ENCODE assay signal across 22 mouse cellular contexts in genomic region chr17:5188400-5188799, GRCm38 (mm10).
DNase-seq lines count a peak whose midpoint lies in the region; ATAC-seq and TF ChIP-seq lines count a peak whose summit lies in the region.
"Had no signal": no experiment of that assay in that cellular context is flagged by ENCODE, and none has a peak within 500 bp of the region (broad histone marks: within the 10 kb centered on the region; RNA-seq: fewer than 3 reads in every experiment).

No protein-coding gene starts in this region.

- TF ChIP-seq POLR2A in CH12.LX (IDR thresholded peaks at IDR 0.05; ENCODE audit: low read depth, low read length): no peak

- no peak for DNase-seq in kidney, postnatal 0 days (ENCODE audit: low spot score)
- DNase-seq in kidney, adult 8-10 months: no peak
- DNase-seq in lung, postnatal 36 days: no peak
- no peak for DNase-seq in CH12.LX (ENCODE audit: extremely low read depth)
- no peak for DNase-seq in cerebellum, adult 18-20 months
- DNase-seq: adrenal gland, postnatal 25 days; cerebellum, adult 11 months; cerebellum, postnatal 25 days; embryo, embryonic 11 days; gastrocnemius, postnatal 14 days; layer of hippocampus, postnatal 36 days; lung, postnatal 14 days; right cerebral cortex, postnatal 14 days; spleen, adult 18-20 months had no signal

- peak overlapping the region; percentile 36; the same call in 1 of the 2 replicates for H3K27ac ChIP-seq in forebrain, embryonic 12.5 days
- no peak overlapping the region for H3K27ac ChIP-seq in forebrain, embryonic 15.5 days (replicated peaks)
- H3K27ac ChIP-seq in kidney, postnatal 0 days: 0 out of 2 replicates have a peak overlapping the region, but pooled peaks have one; percentile 1
- H3K27ac ChIP-seq in lung, embryonic 15.5 days: peak overlapping the region; percentile 34; the same call in 1 of the 2 replicates
- no peak overlapping the region for H3K27ac ChIP-seq in CH12.LX (ENCODE audit: insufficient read depth, low read depth)
- H3K27ac ChIP-seq: forebrain, embryonic 13.5 days; intestine, embryonic 15.5 days; kidney, embryonic 15.5 days had no signal

- WGBS in forebrain, embryonic 12.5 days: 69% methylated on average over 7 of the region's 7 CpGs
- 79% methylated on average over 7 of the region's 7 CpGs for WGBS in forebrain, embryonic 15.5 days
- WGBS in kidney, postnatal 0 days: 81% methylated on average over 7 of the region's 7 CpGs
- 69% methylated on average over 7 of the region's 7 CpGs for WGBS in lung, embryonic 15.5 days

- no peaks in the 10 kb centered on the region for H3K9me3 ChIP-seq in forebrain, embryonic 12.5 days
- no peaks in the 10 kb centered on the region for H3K9me3 ChIP-seq in forebrain, embryonic 15.5 days
- H3K9me3 ChIP-seq in kidney, postnatal 0 days (replicated peaks; ENCODE audit: low read length): no peaks in the 10 kb centered on the region
- no peaks in the 10 kb centered on the region for H3K9me3 ChIP-seq in lung, embryonic 15.5 days
- no peaks in the 10 kb centered on the region for H3K9me3 ChIP-seq in CH12.LX (replicated peaks; ENCODE audit: low read length)
- H3K9me3 ChIP-seq: forebrain, embryonic 13.5 days; heart, embryonic 15.5 days; intestine, embryonic 15.5 days; kidney, embryonic 15.5 days had no signal

- H3K79me2 ChIP-seq in CH12.LX (replicated peaks; ENCODE audit: control insufficient read depth, extremely low read depth, insufficient read depth, poor library complexity, severe bottlenecking): no peaks in the 10 kb centered on the region

- no peaks in the 10 kb centered on the region for H3K27me3 ChIP-seq in forebrain, embryonic 12.5 days
- H3K27me3 ChIP-seq in forebrain, embryonic 15.5 days: no peaks in the 10 kb centered on the region
- no peaks in the 10 kb centered on the region for H3K27me3 ChIP-seq in kidney, postnatal 0 days (ENCODE audit: insufficient read depth, low read length)
- no peaks in the 10 kb centered on the region for H3K27me3 ChIP-seq in lung, embryonic 15.5 days
- H3K27me3 ChIP-seq in CH12.LX (replicated peaks): no peaks in the 10 kb centered on the region
- H3K27me3 ChIP-seq: forebrain, embryonic 13.5 days; heart, embryonic 15.5 days; intestine, embryonic 15.5 days; kidney, embryonic 15.5 days had no signal

- ATAC-seq in forebrain, embryonic 12.5 days (ENCODE audit: low FRiP score): no peak
- no peak for ATAC-seq in forebrain, embryonic 15.5 days (replicated peaks)
- ATAC-seq in kidney, postnatal 0 days (replicated peaks; ENCODE audit: low FRiP score, low read depth): no peak
- ATAC-seq in lung, embryonic 15.5 days (ENCODE audit: borderline replicate concordance, extremely low read depth, low FRiP score, low TSS enrichment): no peak
- ATAC-seq: forebrain, embryonic 13.5 days; intestine, embryonic 15.5 days had no signal

- TF ChIP-seq RAD21 in CH12.LX (IDR thresholded peaks at IDR 0.05; ENCODE audit: low read depth, low read length): no peak

- H3K4me2 ChIP-seq in forebrain, embryonic 12.5 days: no peak overlapping the region
- H3K4me2 ChIP-seq in forebrain, embryonic 15.5 days (replicated peaks): no peak overlapping the region
- H3K4me2 ChIP-seq in kidney, postnatal 0 days (ENCODE audit: low read length): no peak overlapping the region
- H3K4me2 ChIP-seq in lung, embryonic 15.5 days: no peak overlapping the region
- H3K4me2 ChIP-seq in CH12.LX (ENCODE audit: insufficient read depth, low read depth, poor library complexity, severe bottlenecking): no peak overlapping the region
- H3K4me2 ChIP-seq: intestine, embryonic 15.5 days; midbrain, embryonic 11.5 days had no signal

- H3K36me3 ChIP-seq in forebrain, embryonic 12.5 days (replicated peaks): no peaks in the 10 kb centered on the region
- no peaks in the 10 kb centered on the region for H3K36me3 ChIP-seq in forebrain, embryonic 15.5 days
- no peaks in the 10 kb centered on the region for H3K36me3 ChIP-seq in kidney, postnatal 0 days (ENCODE audit: insufficient read depth, low read length)
- H3K36me3 ChIP-seq in lung, embryonic 15.5 days: no peaks in the 10 kb centered on the region
- H3K36me3 ChIP-seq in CH12.LX (replicated peaks in 1 of 2; ENCODE audit: control insufficient read depth in 1 of 2, insufficient read depth in 1 of 2, low read length in 1 of 2): peaks cover 0 to 3% of the 10 kb centered on the region in 2 experiments
- H3K36me3 ChIP-seq: heart, embryonic 15.5 days; intestine, embryonic 15.5 days; kidney, embryonic 15.5 days had no signal

- dilution Hi-C loops in CH12.LX (cut with MboI; ENCODE audit: extremely low pct_ligation_motif_present, extremely low pct_unique_long_range_greater_than_20kb, low sequenced_read_pairs): no loop called here

- peaks cover 36% of the 10 kb centered on the region for H3K4me1 ChIP-seq in forebrain, embryonic 12.5 days
- peaks cover 19% of the 10 kb centered on the region for H3K4me1 ChIP-seq in forebrain, embryonic 15.5 days
- H3K4me1 ChIP-seq in kidney, postnatal 0 days (replicated peaks; ENCODE audit: insufficient read depth, low read length): no peaks in the 10 kb centered on the region
- peaks cover 3% of the 10 kb centered on the region; the same call in 1 of the 2 replicates for H3K4me1 ChIP-seq in lung, embryonic 15.5 days
- peaks cover 27 to 81% of the 10 kb centered on the region in 2 experiments for H3K4me1 ChIP-seq in CH12.LX (ENCODE audit: control insufficient read depth in 1 of 2, insufficient read depth in 2 of 2)

- in situ Hi-C loops in CH12.LX (cut with MboI; ENCODE audit: low pct_ligation_motif_present, low pct_unique_long_range_greater_than_20kb, low sequenced_read_pairs): no loop called here

- H3K9ac ChIP-seq in forebrain, embryonic 12.5 days: no peak overlapping the region
- H3K9ac ChIP-seq in forebrain, embryonic 15.5 days (replicated peaks): no peak overlapping the region
- H3K9ac ChIP-seq in kidney, postnatal 0 days (ENCODE audit: low read depth, low read length): no peak overlapping the region
- H3K9ac ChIP-seq in lung, embryonic 15.5 days: no peak overlapping the region
- H3K9ac ChIP-seq in CH12.LX (ENCODE audit: insufficient read depth, low read depth): no peak overlapping the region
- H3K9ac ChIP-seq: forebrain, embryonic 13.5 days; heart, embryonic 15.5 days; intestine, embryonic 15.5 days; kidney, embryonic 15.5 days had no signal

- H3K4me3 ChIP-seq in forebrain, embryonic 12.5 days (replicated peaks): no peak overlapping the region
- H3K4me3 ChIP-seq in forebrain, embryonic 15.5 days: no peak overlapping the region
- H3K4me3 ChIP-seq in kidney, postnatal 0 days (replicated peaks; ENCODE audit: low read depth, low read length): no peak overlapping the region
- no peak overlapping the region for H3K4me3 ChIP-seq in lung, embryonic 15.5 days
- H3K4me3 ChIP-seq in CH12.LX (replicated peaks in 1 of 3; ENCODE audit: low read depth in 2 of 3, low read length in 2 of 3, poor library complexity in 1 of 3): no peak overlapping the region
- H3K4me3 ChIP-seq: heart, embryonic 15.5 days; intestine, embryonic 15.5 days; kidney, embryonic 15.5 days had no signal

- TF ChIP-seq CTCF in kidney, postnatal 0 days (IDR thresholded peaks at IDR 0.05; ENCODE audit: low read depth): no peak
- TF ChIP-seq CTCF in CH12.LX (conservative IDR thresholded peaks at IDR 0.05 in 1 of 2, IDR thresholded peaks at IDR 0.05 in 1 of 2; ENCODE audit: low read depth in 2 of 2, low read length in 2 of 2): no peak

- no peak for TF ChIP-seq EP300 in CH12.LX (IDR thresholded peaks at IDR 0.05; ENCODE audit: low read length)

TF ChIP-seq in CH12.LX, 34 proteins besides CTCF, POLR2A, EP300 and RAD21:
- TF ChIP-seq MYC (IDR thresholded peaks at IDR 0.05; ENCODE audit: low read depth, low read length) (0 out of 2 replicates have a peak, but pooled peaks have one; percentile 8), ELF1 (IDR thresholded peaks at IDR 0.05; ENCODE audit: low read depth, low read length) (no peak)

Comparison
In these comparisons a context has a peak if more than half of its experiments do, and no peak if none do; other contexts are left out.
1. H3K27ac ChIP-seq: peak in forebrain, embryonic 12.5 days (single experiment), kidney, postnatal 0 days (single experiment) and lung, embryonic 15.5 days (single experiment); none in forebrain, embryonic 15.5 days (single experiment) and CH12.LX (single experiment).